Mouse (Mus musculus) cerebellum, adult 8-10 months (tissue): Measurements from ENCODE around the gene Epx.
"Not testable (repeated sequence)": the region's sequence is repeated elsewhere in the genome, so short reads cannot be mapped to it uniquely, and the experiment has no call there.

Experiments
- DNase-seq: peaks from one replicate; pipeline ENCODE4 v3.0.0; 2022

The Epx gene

DNA sequence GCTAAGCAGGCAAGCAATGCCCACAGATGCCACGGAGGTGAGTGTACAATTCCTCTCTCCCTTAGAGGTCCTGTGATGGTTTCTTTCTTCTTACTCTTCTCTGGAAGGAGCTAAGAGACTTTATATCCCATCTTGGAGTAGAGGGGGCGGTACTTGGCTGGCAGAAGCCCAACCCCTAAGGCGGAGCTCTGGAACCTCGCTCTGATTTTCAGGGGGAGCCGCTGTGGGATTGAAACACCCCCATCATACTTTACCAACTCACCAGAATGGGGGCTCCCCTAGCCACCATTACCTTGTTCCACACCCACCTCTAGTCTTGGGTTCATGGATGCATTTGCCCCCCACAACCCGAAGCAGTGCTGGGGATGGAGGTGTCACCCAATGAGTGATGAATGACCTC, at the start of gene Epx:
Gene Epx, minus strand, starts transcription at position 101 of the 400 bp plus-strand sequence.
- DNase-seq: no peak

DNA sequence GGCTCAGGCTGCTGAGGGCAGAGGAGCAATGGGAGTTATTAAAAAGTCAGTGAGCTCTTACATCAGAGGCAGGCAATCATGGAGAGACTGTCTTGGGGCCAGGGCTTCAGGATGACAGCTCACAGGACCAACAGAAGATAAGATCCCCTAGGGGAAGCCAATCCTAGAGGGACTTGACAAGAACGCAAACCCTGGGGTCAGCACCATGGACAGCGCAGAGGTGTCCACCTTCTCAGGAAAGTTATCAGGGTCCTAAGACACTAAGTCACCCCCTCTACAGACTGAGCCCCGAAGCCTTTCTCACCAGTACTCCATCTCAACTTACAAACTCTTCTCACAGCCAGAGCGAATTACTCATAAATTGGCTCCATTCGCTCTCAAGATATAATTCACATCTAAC, 45.6 kb upstream of the Epx start, which contains the start of gene Olfr464:
Gene Olfr464, minus strand, starts transcription at position 2 of the 400 bp plus-strand sequence.
- DNase-seq: no peak

DNA sequence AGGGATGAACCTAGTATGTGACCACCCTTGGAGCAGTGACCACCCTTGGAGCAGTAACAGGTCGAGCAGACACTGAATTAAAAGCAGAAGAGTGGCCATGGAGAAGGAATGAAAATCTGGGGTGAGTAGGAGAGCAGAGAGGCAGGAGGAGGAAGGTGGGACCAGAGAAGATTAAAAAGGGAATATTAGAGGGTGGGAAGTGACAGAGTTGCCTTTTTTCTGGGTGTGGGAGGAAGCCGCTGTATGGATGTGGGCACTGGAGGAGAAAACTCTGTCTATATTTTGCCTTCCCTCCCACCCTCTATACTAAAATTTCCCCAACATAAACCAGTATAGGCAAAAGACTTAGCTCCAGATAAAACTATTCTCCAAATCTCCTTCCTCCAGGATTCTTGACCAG, 45.0 kb upstream of the Epx start:
- no peak for DNase-seq

DNA sequence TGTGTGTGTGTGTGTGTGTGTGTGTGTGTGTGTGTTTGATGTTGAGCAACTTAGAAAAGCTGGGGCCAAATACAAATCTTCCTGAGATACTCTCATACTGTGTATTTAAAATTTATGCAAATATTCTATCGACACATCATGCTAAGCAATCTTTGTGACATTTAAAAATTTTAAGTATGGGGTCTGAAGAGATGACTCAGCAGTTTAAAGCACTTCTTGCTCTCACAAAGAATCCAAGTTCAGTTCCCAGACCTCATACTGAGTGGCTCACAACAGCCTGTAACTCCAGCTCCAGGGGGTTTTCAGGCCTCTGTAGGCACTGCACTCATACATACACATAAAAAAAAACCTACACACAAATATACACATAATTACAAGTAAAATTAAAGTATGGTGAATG, 40.7 kb upstream of the Epx start:
- no peak for DNase-seq

DNA sequence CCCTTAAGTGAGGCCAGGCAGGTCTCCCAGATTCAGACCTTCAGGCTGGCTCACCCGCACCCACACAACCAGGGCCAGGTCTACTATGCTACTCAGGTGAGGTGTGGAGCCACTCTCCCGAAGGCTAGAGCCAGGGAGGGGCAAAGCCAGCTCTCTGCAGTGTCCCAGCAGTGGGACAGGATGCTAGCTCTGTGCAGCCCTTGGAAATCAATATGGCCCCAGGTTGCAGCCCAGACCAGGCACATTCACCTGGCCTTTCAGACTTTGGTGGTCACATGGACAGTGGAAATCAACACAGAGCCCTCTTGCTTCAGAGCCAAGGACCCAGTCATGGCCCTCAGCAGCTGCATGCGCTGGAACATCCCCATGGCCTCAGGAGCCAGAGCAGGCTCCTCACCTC, 29.0 kb upstream of the Epx start:
- no peak for DNase-seq

DNA sequence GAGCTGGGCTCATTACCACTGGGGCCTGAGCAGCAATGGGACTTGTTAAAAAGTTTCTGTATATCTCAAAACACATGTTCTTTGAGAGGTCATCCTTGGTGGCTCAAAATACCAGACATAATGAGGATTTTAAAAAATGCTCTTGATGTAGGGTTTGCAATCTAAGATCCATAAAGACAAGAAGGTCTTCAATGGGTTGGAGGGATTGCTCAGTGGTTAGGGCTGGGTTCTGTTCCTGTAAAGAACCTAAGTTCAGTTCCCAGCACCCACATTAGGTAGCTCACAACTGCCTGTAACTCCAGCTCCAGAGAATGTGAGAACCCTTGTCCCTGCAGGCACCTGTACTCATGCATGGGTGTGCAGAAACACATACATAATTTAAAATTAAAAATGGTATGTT, 22.0 kb upstream of the Epx start, which contains the start of gene Olfr463:
Gene Olfr463, minus strand, starts transcription at position 101 of the 400 bp plus-strand sequence.
- DNase-seq: no peak

DNA sequence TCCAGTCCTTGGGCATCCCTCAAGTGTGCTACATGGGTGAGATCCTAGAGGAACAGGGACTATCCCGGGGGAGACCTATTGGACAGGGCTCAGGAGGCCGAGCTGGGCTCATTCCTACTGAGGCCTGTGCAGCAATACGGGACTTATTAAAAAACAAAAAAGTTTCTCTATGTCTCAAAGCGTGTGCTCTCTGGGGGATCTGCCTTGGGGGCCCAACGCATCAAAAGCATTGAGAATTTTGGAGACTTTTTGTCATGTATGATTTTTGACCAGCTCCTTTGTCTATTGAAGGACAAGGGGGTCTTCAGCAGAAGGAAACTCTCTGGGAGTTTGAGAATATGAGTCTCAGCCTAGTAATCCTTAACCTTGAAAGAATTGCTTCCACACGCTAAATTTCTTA, 16.8 kb upstream of the Epx start, which contains the start of gene Olfr462:
Gene Olfr462, minus strand, starts transcription at position 101 of the 400 bp plus-strand sequence.
- no peak for DNase-seq

- DNase-seq: no peak
Measured at GRCm38 (mm10) chr11:87884856-87885255, 9.5 kb upstream of the Epx start.

DNA sequence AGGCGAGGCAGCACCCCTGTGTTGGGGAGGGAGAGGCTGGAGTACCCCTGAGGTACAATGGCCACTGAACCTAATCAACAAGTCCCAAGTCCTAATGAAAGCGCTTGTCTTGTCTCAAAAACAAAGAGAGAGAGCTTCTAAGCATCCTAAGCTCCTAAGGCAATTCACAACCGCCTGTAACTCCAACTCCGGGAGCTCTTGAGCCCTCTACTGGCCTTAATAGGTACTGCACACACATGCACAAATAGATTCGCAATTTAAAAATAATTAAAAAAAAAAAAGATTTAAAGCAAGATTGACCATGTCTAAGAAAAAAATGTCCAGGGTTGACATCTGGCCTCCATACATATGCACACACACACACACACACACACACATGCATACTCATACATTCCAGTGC, 8.2 kb upstream of the Epx start:
- no peak for DNase-seq

DNA sequence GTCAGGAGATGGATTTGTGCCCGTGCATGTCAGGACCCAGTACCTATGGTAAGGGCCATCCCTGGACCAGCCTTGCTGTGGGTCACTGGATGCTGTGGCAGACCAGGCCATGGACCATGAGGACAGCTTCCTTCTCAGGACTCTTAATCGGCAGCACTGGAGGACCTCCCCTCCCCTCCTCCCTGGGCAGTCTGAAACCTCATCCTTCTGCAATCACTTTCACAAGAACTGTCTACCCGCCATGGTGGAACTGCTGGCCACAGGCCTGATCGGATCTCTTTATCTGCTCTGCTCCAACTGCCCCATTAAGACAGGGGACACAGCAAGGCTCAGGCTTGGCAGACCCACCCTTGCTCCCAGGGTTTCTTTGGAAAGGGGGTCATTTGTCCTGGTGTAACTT, 6.4 kb upstream of the Epx start:
- DNase-seq: no peak

DNA sequence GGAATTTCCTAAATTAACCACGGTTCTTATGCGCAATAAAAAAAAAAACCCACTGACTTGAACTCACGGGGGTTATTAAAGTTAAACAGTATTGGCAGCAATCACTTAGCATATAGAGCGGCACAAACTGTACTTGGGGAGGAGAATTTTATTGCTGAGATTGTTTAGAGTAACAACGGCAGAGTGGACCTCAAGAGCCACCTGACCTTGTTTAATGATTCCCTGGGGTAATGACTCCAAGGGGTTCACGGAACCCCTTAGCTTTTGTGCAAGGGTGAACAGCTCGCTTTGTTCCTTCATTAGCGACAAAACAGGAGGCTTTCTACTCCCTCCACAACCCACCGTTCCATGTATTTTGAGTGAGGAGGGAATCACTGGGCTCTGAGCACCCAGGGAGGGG, 4.5 kb upstream of the Epx start:
- no peak for DNase-seq

DNA sequence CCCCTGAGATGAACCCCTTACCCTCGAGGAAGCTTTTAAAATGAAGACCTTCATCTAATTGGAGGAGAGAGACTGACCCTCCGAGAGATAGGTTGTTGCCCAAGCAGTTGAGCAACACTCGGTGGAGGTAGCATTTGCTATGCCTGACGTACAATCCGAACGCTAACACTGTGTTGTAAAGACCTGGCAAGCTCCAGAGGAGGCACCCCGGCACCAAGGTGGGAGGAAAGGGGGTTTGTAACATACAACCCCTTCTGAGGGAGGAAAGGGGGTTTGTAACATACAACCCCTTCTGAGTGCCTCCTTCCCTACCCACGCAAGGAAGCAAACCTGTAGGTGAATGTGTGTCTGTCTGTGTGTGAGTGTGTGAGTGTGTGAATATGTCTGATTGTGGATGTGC, 3.6 kb downstream of the Epx start:
- no peak for DNase-seq

DNA sequence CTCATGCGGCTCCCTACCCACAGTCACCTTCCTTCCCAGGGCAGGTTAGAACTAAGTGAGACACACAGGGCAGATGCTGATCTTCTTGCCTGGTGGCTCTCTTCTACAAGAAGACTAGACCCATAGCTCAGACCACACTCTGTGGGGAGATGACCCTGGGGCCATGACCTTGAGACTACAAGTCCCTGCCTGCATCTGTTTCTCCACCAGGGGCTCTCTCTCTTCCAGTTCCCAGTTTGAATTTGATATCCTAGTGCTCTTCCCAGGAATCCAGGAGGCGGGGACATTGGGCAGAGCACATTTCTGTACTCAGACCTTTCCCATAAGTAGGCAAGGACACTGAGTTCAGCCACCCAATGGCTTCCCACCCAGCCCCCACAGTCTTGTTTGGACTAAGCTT, 5.2 kb downstream of the Epx start:
- DNase-seq: no peak

DNA sequence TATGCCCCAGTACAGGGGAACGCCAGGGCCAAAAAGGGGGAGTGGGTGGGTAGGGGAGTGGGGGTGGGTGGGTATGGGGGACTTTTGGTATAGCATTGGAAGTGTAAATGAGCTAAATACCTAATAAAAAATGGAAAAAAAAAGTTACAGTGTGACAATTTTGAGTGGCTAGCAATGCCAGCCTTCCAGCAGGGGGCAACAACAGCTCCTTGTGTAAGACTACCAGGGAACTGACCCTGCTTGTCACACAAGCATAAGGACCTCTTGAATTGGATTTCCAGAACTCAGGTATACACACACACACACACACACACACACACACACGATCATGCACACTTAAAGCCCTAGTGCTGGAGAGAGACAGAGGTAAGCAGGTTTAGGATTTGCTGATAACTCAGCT, 8.4 kb downstream of the Epx start:
- DNase-seq: not testable (repeated sequence)

GRCm38 (mm10) chr11:87862805-87863204, 12.5 kb downstream of the Epx start:
- DNase-seq: no peak

- no peak for DNase-seq
Measured at GRCm38 (mm10) chr11:87860426-87860825, 14.9 kb downstream of the Epx start.

- DNase-seq: no peak
Measured at GRCm38 (mm10) chr11:87859273-87859672, 16.1 kb downstream of the Epx start.

DNA sequence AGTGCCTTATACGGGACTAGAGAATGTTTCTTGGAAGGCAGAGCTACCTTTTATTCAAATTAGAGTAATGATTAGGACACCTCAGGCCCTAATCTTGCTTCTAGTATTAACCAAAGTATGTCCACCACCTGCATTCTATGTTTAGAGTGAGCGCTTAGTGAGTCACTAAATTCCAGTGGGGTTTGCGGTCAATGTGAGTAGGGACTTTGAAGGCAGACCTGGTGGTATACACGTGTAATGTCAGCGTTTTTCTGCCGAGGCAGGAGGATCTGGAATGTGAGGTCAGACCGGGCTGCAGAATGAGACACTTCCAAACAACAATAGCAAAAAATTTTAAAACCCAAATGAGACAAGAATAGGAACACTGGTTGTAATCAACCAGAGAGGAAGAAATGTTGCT, 20.8 kb downstream of the Epx start:
- no peak for DNase-seq

DNA sequence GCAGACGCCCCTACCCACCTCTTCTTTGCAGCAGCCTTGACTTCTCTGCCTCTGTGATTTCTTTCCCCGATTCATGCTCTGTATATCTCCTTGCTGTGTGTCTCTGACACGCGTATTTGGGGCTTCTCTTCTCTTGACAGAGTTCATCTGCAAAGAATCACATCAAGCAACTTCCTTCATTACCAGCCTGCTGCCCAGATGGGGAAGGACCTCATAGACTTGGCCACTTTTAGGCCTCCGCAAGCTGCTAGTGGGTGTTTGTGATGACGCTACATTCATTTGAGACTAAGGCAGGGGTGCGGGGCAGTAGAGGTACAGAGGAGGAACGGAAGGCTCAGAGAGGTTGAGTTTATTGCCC, 21.8 kb downstream of the Epx start:
- peak; percentile 12 for DNase-seq

DNA sequence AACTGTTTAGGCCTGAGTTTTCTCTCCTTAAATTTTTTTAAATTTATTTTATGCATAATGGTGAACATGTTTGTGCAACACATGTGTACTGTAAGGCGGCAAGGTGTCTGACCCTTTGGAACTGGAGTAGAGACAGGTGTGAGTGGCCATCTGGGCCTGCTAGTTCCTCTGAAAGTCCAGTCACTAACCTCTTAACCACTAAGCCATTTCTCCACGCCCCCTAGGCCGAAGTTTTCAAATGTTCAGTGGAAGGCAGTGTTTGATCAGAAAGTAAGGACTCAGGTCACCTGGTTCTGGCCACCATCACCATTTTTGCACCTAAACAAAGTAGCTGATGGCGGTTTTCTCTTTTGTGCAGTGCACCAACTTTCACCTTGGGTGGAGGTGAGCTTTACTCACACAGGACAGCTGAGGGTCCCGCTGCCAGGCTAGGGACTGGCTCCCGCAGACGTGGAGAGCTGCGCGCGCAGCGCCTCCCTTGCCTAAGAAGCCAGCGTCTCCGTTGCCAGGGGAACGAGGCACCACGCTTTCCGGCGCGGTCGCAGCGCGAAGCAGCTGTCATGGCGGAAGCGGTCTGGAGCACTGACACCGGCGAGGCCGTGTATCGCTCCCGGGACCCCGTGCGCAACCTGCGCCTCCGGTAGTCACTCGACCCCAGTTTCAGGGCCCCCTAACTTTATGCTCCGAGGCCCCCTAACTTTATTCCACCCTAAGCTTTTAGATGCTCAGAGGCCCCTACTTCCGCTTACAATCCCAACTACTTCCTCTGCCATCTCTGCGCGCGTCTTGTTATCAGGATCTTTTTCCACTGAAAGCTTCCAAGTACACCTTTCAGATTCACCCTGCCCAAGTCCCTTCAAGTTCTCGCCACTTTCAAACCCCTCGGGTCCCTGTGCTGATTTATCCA, 22.4 kb downstream of the Epx start, which contains the start of gene Mks1:
Gene Mks1, plus strand, starts transcription at position 526 of the 907 bp plus-strand sequence.
- DNase-seq: peak; percentile 82

- DNase-seq: no peak
Measured at GRCm38 (mm10) chr11:87847884-87848283, 27.5 kb downstream of the Epx start.

DNA sequence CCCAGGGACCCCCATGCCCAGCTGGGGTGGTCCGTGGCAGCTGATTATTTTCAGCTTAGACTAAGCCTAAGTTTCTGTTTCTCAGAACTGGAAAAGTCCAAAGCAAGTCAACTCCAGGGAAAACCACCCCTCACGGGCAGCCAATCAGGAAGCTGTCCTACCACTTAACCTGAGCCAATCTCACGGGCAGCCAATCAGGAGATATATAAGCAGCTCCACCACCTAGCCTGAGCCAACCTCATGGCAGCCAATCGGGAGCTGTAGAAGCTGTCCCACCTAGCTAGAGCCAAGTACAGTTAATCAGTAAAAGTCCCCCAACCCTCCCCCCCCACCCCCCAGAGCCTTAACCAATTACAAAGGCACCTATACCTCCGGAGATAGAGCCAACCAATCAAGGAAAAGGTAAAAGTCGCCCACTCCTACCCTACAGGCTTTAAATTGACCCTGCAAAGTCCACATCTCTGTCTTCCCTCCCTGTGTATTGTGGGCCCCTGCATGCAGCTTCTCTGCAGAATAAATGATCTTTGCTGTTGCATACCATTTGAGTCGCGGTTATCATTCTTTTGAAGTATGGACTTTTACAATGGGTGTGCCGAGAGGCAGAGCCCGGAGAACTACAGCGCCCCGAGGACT, 28.3 kb downstream of the Epx start:
- DNase-seq: no peak

- no peak for DNase-seq
Measured at GRCm38 (mm10) chr11:87841436-87841835, 33.9 kb downstream of the Epx start.

- no peak for DNase-seq
Measured at GRCm38 (mm10) chr11:87840676-87841075, 34.7 kb downstream of the Epx start.
